Mouse (Mus musculus) hindbrain, embryonic 10.5 days (tissue): ENCODE results near the gene Bola3. TPM values are rescaled to one million over a fixed set of nuclear protein-coding genes. Genes with fewer than 3 reads are reported as not detected.

Source experiments
- polyA plus RNA-seq: library from polyadenylated mRNA; unstranded; fragments of >200 nt; fragmentation: Nextera tagmentation; extraction: Ambion mirVana; gene quantifications from 2 replicates; pipeline ENCODE4 v1.2.1, GENCODE M21; 2016

The Bola3 gene
- polyA plus RNA-seq, 1 experiment from 2014 or later: 138 TPM

Other genes with a start within 250 kb of the Bola3 start
- gene Ccdc142, start 247.5 kb upstream of the Bola3 start, polyA plus RNA-seq: 3.0 and 3.8 TPM in 2 replicates
- 2.2 and 3.2 TPM in 2 replicates for gene Gm42688, start 247.5 kb upstream of the Bola3 start, polyA plus RNA-seq
- gene Mrpl53, start 240.1 kb upstream of the Bola3 start, polyA plus RNA-seq: 151 and 154 TPM in 2 replicates
- 37.9 and 40.0 TPM in 2 replicates for gene Mogs, start 233.7 kb upstream of the Bola3 start, polyA plus RNA-seq
- gene Wbp1, start 227.6 kb upstream of the Bola3 start, polyA plus RNA-seq: 157 and 245 TPM in 2 replicates
- gene Ino80b, start 223.7 kb upstream of the Bola3 start, polyA plus RNA-seq: 19.8 and 22.8 TPM in 2 replicates
- gene Rtkn, start 213.7 kb upstream of the Bola3 start, polyA plus RNA-seq: 40.5 and 46.4 TPM in 2 replicates
- gene Wdr54, start 192.8 kb upstream of the Bola3 start, polyA plus RNA-seq: 14.2 and 15.9 TPM in 2 replicates
- 3.1 and 6.0 TPM in 2 replicates for gene 1700003E16Rik, start 192.7 kb upstream of the Bola3 start, polyA plus RNA-seq
- gene Dctn1, start 183.2 kb upstream of the Bola3 start, polyA plus RNA-seq: 121 and 140 TPM in 2 replicates
- 1.1 and 5.3 TPM in 2 replicates for gene Slc4a5, start 129.3 kb upstream of the Bola3 start, polyA plus RNA-seq
- 43.6 and 61.8 TPM in 2 replicates for gene Mthfd2, start 23.2 kb upstream of the Bola3 start, polyA plus RNA-seq
- 50.1 and 58.6 TPM in 2 replicates for gene Mob1a, start 23.1 kb upstream of the Bola3 start, polyA plus RNA-seq
- gene Tet3, start 109.9 kb downstream of the Bola3 start, polyA plus RNA-seq: 51.1 and 56.5 TPM in 2 replicates
- gene Dguok, start 157.8 kb downstream of the Bola3 start, polyA plus RNA-seq: 61.3 and 68.8 TPM in 2 replicates
- gene Actg2, start 187.1 kb downstream of the Bola3 start, polyA plus RNA-seq: 0.92 and 2.1 TPM in 2 replicates
- 17.5 and 24.3 TPM in 2 replicates for gene Stambp, start 223.6 kb downstream of the Bola3 start, polyA plus RNA-seq